9 mouse cellular contexts compared by ENCODE assay signal in the genomic region with DNA sequence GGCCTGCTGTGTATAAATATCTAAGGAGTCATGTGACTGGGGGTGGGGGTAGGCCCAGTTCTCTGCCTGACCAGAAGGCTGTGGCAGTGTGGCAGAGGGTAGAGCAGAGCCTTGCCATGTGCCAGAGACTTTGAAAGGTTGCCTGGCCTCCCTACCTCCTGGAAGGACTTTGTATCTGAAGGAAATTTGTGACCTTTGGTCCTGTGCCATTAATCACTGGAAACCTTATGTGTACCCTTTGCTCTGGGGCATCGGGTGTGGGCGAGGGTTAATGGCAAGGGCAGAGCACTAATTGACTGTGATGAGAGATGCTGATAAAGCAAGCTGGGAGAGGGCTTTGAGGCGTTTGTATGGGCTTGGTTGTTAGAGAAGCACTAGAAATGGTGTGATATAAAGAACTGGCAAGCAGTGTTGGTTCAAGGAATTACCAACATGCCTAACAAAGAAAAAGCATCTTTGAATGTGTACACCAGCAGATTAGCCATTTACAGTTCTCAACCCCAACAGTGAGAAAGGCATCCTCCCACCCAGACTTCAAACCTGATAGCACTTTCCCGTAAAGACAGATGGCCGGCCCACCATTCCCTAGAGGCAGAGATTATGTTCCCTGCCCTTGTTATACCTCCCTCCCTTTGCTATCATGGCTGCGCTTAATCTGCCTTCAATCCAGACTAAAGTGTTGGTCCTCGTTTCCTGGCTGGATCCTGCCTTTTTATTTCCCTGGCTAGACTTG.
DNase-seq lines count a peak whose midpoint lies in the region; ATAC-seq lines count a peak whose summit lies in the region.
"Had no signal": no experiment of that assay in that cellular context is flagged by ENCODE, and none has a peak within 500 bp of the region (broad histone marks: within the 10 kb centered on the region; RNA-seq: fewer than 3 reads in every experiment).

No protein-coding gene starts in this region.

- H3K4me1 ChIP-seq in intestine, embryonic 16.5 days (ENCODE audit: control insufficient read depth, insufficient read depth, low read length): peaks cover 8% of the 10 kb centered on the region
- peaks cover 4% of the 10 kb centered on the region; the same call in 1 of the 2 replicates for H3K4me1 ChIP-seq in midbrain, embryonic 11.5 days (ENCODE audit: control insufficient read depth, insufficient read depth, low read length)
- H3K4me1 ChIP-seq in heart, embryonic 11.5 days (ENCODE audit: control insufficient read depth, insufficient read depth, low read length): no peaks in the 10 kb centered on the region

- peak overlapping the region; percentile 83 for H3K27ac ChIP-seq in intestine, embryonic 16.5 days (ENCODE audit: low read length)
- H3K27ac ChIP-seq in midbrain, embryonic 11.5 days (ENCODE audit: low read depth, low read length): peak overlapping the region; percentile 62
- no peak overlapping the region for H3K27ac ChIP-seq in heart, embryonic 11.5 days (ENCODE audit: low read depth, low read length)

- DNase-seq in layer of hippocampus, adult 9-11 months: peak; percentile 32
- no peak for DNase-seq in layer of hippocampus, postnatal 10 days (ENCODE audit: low spot score in 2 of 2)
- DNase-seq in midbrain, embryonic 11.5 days (ENCODE audit: low spot score, missing footprints): no peak
- peak; percentile 19 for DNase-seq in yolk sac, embryonic 10.5 days (ENCODE audit: low spot score)
- DNase-seq: right cerebral cortex, adult 18-20 months had no signal

- no peaks in the 10 kb centered on the region for H3K9me3 ChIP-seq in intestine, embryonic 16.5 days (ENCODE audit: control insufficient read depth, low read length)
- no peaks in the 10 kb centered on the region for H3K9me3 ChIP-seq in midbrain, embryonic 11.5 days (ENCODE audit: control insufficient read depth, low read length)
- no peaks in the 10 kb centered on the region for H3K9me3 ChIP-seq in heart, embryonic 11.5 days (replicated peaks; ENCODE audit: control insufficient read depth, low read length)

- peak; percentile 90 for ATAC-seq in intestine, embryonic 16.5 days
- ATAC-seq in midbrain, embryonic 11.5 days (ENCODE audit: low FRiP score): 0 out of 2 replicates have a peak, but pooled peaks have one; percentile 47
- ATAC-seq in CD4-positive, CD25-positive, alpha-beta regulatory T cell, adult 4 months: no peak
- ATAC-seq in granulocyte monocyte progenitor cell, adult 5-6 weeks (replicated peaks; ENCODE audit: poor library complexity, severe bottlenecking): no peak
- ATAC-seq in heart, embryonic 11.5 days (replicated peaks; ENCODE audit: insufficient number of reproducible peaks, low FRiP score, low TSS enrichment): no peak

- H3K4me3 ChIP-seq in intestine, embryonic 16.5 days (ENCODE audit: low read length): no peak overlapping the region
- no peak overlapping the region for H3K4me3 ChIP-seq in midbrain, embryonic 11.5 days (ENCODE audit: low read depth, low read length)
- H3K4me3 ChIP-seq in heart, embryonic 11.5 days (ENCODE audit: low read depth, low read length): no peak overlapping the region

- 31% methylated on average over 7 of the region's 7 CpGs for WGBS in intestine, embryonic 16.5 days
- 55% methylated on average over 7 of the region's 7 CpGs for WGBS in midbrain, embryonic 11.5 days
- WGBS in heart, embryonic 11.5 days (ENCODE audit: insufficient replicate concordance): 30% methylated on average over 7 of the region's 7 CpGs

- H3K9ac ChIP-seq in intestine, embryonic 16.5 days (ENCODE audit: low read depth, low read length): no peak overlapping the region
- no peak overlapping the region for H3K9ac ChIP-seq in midbrain, embryonic 11.5 days (ENCODE audit: low read length)
- no peak overlapping the region for H3K9ac ChIP-seq in heart, embryonic 11.5 days (ENCODE audit: low read depth, low read length)

- H3K36me3 ChIP-seq in intestine, embryonic 16.5 days (ENCODE audit: control insufficient read depth, insufficient read depth, low read length): no peaks in the 10 kb centered on the region
- no peaks in the 10 kb centered on the region for H3K36me3 ChIP-seq in midbrain, embryonic 11.5 days (ENCODE audit: control insufficient read depth, insufficient read depth, low read length)
- no peaks in the 10 kb centered on the region for H3K36me3 ChIP-seq in heart, embryonic 11.5 days (ENCODE audit: control insufficient read depth, insufficient read depth, low read length)

- no peak overlapping the region for H3K4me2 ChIP-seq in intestine, embryonic 16.5 days (ENCODE audit: low read depth, low read length)
- no peak overlapping the region for H3K4me2 ChIP-seq in midbrain, embryonic 11.5 days
- no peak overlapping the region for H3K4me2 ChIP-seq in heart, embryonic 11.5 days

- H3K27me3 ChIP-seq in intestine, embryonic 16.5 days (replicated peaks; ENCODE audit: control insufficient read depth, insufficient read depth, low read length): no peaks in the 10 kb centered on the region
- no peaks in the 10 kb centered on the region for H3K27me3 ChIP-seq in midbrain, embryonic 11.5 days (ENCODE audit: control insufficient read depth, insufficient read depth, low read length)
- H3K27me3 ChIP-seq in heart, embryonic 11.5 days (ENCODE audit: control insufficient read depth, insufficient read depth, low read length): no peaks in the 10 kb centered on the region

Comparison
In these comparisons a context has a peak if more than half of its experiments do, and no peak if none do; other contexts are left out.
1. DNase-seq: peak in layer of hippocampus, adult 9-11 months (single experiment) and yolk sac, embryonic 10.5 days (single experiment); none in layer of hippocampus, postnatal 10 days (0 of 2) and midbrain, embryonic 11.5 days (single experiment).
2. ATAC-seq: peak in intestine, embryonic 16.5 days (single experiment) and midbrain, embryonic 11.5 days (single experiment); none in CD4-positive, CD25-positive, alpha-beta regulatory T cell, adult 4 months (single experiment), granulocyte monocyte progenitor cell, adult 5-6 weeks (single experiment) and heart, embryonic 11.5 days (single experiment).